Mouse (Mus musculus) limb, embryonic 15.5 days (tissue): Measurements from ENCODE around the gene Btn1a1. TPM values are rescaled to one million over a fixed set of nuclear protein-coding genes. Genes with fewer than 3 reads are reported as not detected.

Experiments used
- ATAC-seq: fragments of 200-750 bp; cut with Nextera tagmentation; 2 replicates; pipeline ENCODE4 v1.8.0; 2017; ENCODE audit warnings: low read depth, moderate TSS enrichment; ENCODE audit not compliant: insufficient number of reproducible peaks, low FRiP score, low TSS enrichment
- H3K27ac ChIP-seq: fragments of 300-500 bp; sonication (generic); 2 replicates; pipeline ENCODE4 v1.5.1; 2015; ENCODE audit warnings: moderate library complexity, mild to moderate bottlenecking, inconsistent platforms
- H3K27me3 ChIP-seq: fragments of 300-500 bp; sonication (generic); 2 replicates; pipeline ENCODE4 v1.6.1; 2015; ENCODE audit warnings: inconsistent platforms
- H3K36me3 ChIP-seq: fragments of 300-500 bp; sonication (generic); 2 replicates; pipeline ENCODE4 v1.6.1; 2015; ENCODE audit warnings: inconsistent platforms
- H3K4me1 ChIP-seq: fragments of 300-500 bp; sonication (generic); 2 replicates; pipeline ENCODE4 v1.6.1; 2015; ENCODE audit warnings: inconsistent platforms
- H3K4me2 ChIP-seq: fragments of 300-500 bp; sonication (generic); 2 replicates; pipeline ENCODE4 v1.6.1; 2015; ENCODE audit warnings: mild to moderate bottlenecking, inconsistent platforms
- H3K4me3 ChIP-seq: fragments of 300-500 bp; sonication (generic); 2 replicates; pipeline ENCODE4 v1.5.1; 2015; ENCODE audit warnings: mild to moderate bottlenecking, inconsistent platforms
- H3K9ac ChIP-seq: fragments of 300-500 bp; sonication (generic); 2 replicates; pipeline ENCODE4 v1.6.1; 2015; ENCODE audit warnings: inconsistent platforms
- H3K9me3 ChIP-seq: fragments of 300-500 bp; sonication (generic); 2 replicates; pipeline ENCODE4 v1.6.1; 2016; ENCODE audit warnings: inconsistent platforms
- WGBS: fragments of 180-500 bp; shearing (Covaris S2); methylation state at CpG from one replicate; pipeline ENCODE4 v1.1.7; 2015; 5-methylcytosine and 5-hydroxymethylcytosine counted together
- polyA plus RNA-seq: library from polyadenylated mRNA; unstranded; fragments of >200 nt; fragmentation: Nextera tagmentation; extraction: Ambion mirVana; gene quantifications from 2 replicates; pipeline ENCODE4 v1.2.1, GENCODE M21; 2015

Gene Btn1a1
- polyA plus RNA-seq, 1 experiment from 2014 or later: 0.18 TPM

- Histone ChIP-seq H3K4me3 (no peak overlapping the region), H3K4me2 (no peak overlapping the region), H3K27ac (no peak overlapping the region), H3K4me1 (peaks cover 12% of the 10 kb centered on the region), H3K9me3 (no peaks in the 10 kb centered on the region), H3K9ac (no peak overlapping the region), H3K36me3 (no peaks in the 10 kb centered on the region), H3K27me3 (no peaks in the 10 kb centered on the region)
- no peak for ATAC-seq
- 5% methylated on average over 17 of the region's 17 CpGs for WGBS
Observed at GRCm38 (mm10) chr13:23500424-23501200, 34.9 kb upstream of the Btn1a1 start.

GRCm38 (mm10) chr13:23499943-23500342, 34.2 kb upstream of the Btn1a1 start:
- no peak overlapping the region for H3K4me2 ChIP-seq
- H3K27ac ChIP-seq: no peak overlapping the region
- H3K9me3 ChIP-seq: no peaks in the 10 kb centered on the region
- H3K27me3 ChIP-seq: no peaks in the 10 kb centered on the region
- 16% methylated on average over 7 of the region's 7 CpGs for WGBS
- no peak overlapping the region for H3K4me3 ChIP-seq
- no peak for ATAC-seq
- no peak overlapping the region for H3K9ac ChIP-seq
- H3K36me3 ChIP-seq: no peaks in the 10 kb centered on the region
- peaks cover 6% of the 10 kb centered on the region for H3K4me1 ChIP-seq

- Histone ChIP-seq H3K9me3 (no peaks in the 10 kb centered on the region), H3K4me2 (peak overlapping the region; percentile 42), H3K4me1 (peaks cover 5% of the 10 kb centered on the region), H3K36me3 (no peaks in the 10 kb centered on the region), H3K9ac (no peak overlapping the region), H3K4me3 (peak overlapping the region; percentile 26), H3K27me3 (no peaks in the 10 kb centered on the region), H3K27ac (no peak overlapping the region)
- 4% methylated on average over 10 of the region's 10 CpGs for WGBS
- ATAC-seq: no peak
Observed at GRCm38 (mm10) chr13:23498653-23499052, 33.0 kb upstream of the Btn1a1 start.

- H3K27ac ChIP-seq: no peak overlapping the region
- no peaks in the 10 kb centered on the region for H3K27me3 ChIP-seq
- ATAC-seq: no peak
- H3K4me1 ChIP-seq: peaks cover 5% of the 10 kb centered on the region
- no peaks in the 10 kb centered on the region for H3K9me3 ChIP-seq
- H3K36me3 ChIP-seq: no peaks in the 10 kb centered on the region
- H3K4me2 ChIP-seq: peak overlapping the region; percentile 42
- H3K9ac ChIP-seq: no peak overlapping the region
- H3K4me3 ChIP-seq: peak overlapping the region; percentile 26
- WGBS: 8% methylated on average over 19 of the region's 19 CpGs
Observed at GRCm38 (mm10) chr13:23497656-23498321, 32.1 kb upstream of the Btn1a1 start.

GRCm38 (mm10) chr13:23495526-23495925, 29.8 kb upstream of the Btn1a1 start:
- Histone ChIP-seq H3K4me2 (no peak overlapping the region), H3K36me3 (no peaks in the 10 kb centered on the region), H3K27me3 (no peaks in the 10 kb centered on the region), H3K4me1 (peaks cover 5% of the 10 kb centered on the region), H3K27ac (no peak overlapping the region), H3K9ac (no peak overlapping the region), H3K4me3 (no peak overlapping the region), H3K9me3 (no peaks in the 10 kb centered on the region)
- ATAC-seq: no peak
- WGBS: 84% methylated on average over 6 of the region's 6 CpGs

GRCm38 (mm10) chr13:23491990-23492389, 26.3 kb upstream of the Btn1a1 start:
- H3K4me2 ChIP-seq: peak overlapping the region; percentile 30
- 14% methylated on average over 14 of the region's 14 CpGs for WGBS
- H3K27ac ChIP-seq: no peak overlapping the region
- peak overlapping the region; percentile 15 for H3K4me3 ChIP-seq
- H3K4me1 ChIP-seq: 0 out of 2 replicates have a peak, but pooled peaks cover 2% of the 10 kb centered on the region
- no peaks in the 10 kb centered on the region for H3K36me3 ChIP-seq
- H3K9me3 ChIP-seq: no peaks in the 10 kb centered on the region
- no peaks in the 10 kb centered on the region for H3K27me3 ChIP-seq
- no peak overlapping the region for H3K9ac ChIP-seq
- ATAC-seq: no peak

GRCm38 (mm10) chr13:23491263-23491662, 25.6 kb upstream of the Btn1a1 start:
- whole genome bisulfite sequencing: 22% methylated on average over 1 of the region's 1 CpGs
- no peaks in the 10 kb centered on the region for H3K36me3 ChIP-seq
- H3K27me3 ChIP-seq: no peaks in the 10 kb centered on the region
- H3K27ac ChIP-seq: no peak overlapping the region
- H3K4me1 ChIP-seq: 0 out of 2 replicates have a peak, but pooled peaks cover 2% of the 10 kb centered on the region
- H3K9me3 ChIP-seq: no peaks in the 10 kb centered on the region
- H3K4me2 ChIP-seq: no peak overlapping the region
- H3K4me3 ChIP-seq: no peak overlapping the region
- ATAC-seq: no peak
- H3K9ac ChIP-seq: no peak overlapping the region

GRCm38 (mm10) chr13:23490863-23491262, 25.2 kb upstream of the Btn1a1 start:
- Histone ChIP-seq H3K4me3 (no peak overlapping the region), H3K4me2 (no peak overlapping the region), H3K36me3 (no peaks in the 10 kb centered on the region), H3K4me1 (0 out of 2 replicates have a peak, but pooled peaks cover 2% of the 10 kb centered on the region), H3K27ac (no peak overlapping the region), H3K9ac (no peak overlapping the region), H3K9me3 (no peaks in the 10 kb centered on the region), H3K27me3 (no peaks in the 10 kb centered on the region)
- WGBS: 61% methylated on average over 1 of the region's 1 CpGs
- ATAC-seq: no peak

- ATAC-seq: peak; percentile 90
- Histone ChIP-seq H3K27me3 (no peaks in the 10 kb centered on the region), H3K27ac (no peak within 1 kb of the TSS), H3K4me3 (peak within 1 kb of the TSS; percentile 42), H3K36me3 (no peaks in the 10 kb centered on the region), H3K4me2 (peak within 1 kb of the TSS; percentile 65), H3K9me3 (no peaks in the 10 kb centered on the region), H3K9ac (no peak within 1 kb of the TSS), H3K4me1 (0 out of 2 replicates have a peak, but pooled peaks cover 2% of the 10 kb centered on the region)
- WGBS: 7% methylated on average over 14 of the region's 14 CpGs
Observed at GRCm38 (mm10) chr13:23488400-23489322, 23.0 kb upstream of the Btn1a1 start, which contains the start of gene Btn2a2. Gene Btn2a2, minus strand, starts transcription at chr13:23488857.

- Histone ChIP-seq H3K4me1 (0 out of 2 replicates have a peak, but pooled peaks cover 2% of the 10 kb centered on the region), H3K9ac (no peak overlapping the region), H3K4me2 (no peak overlapping the region), H3K36me3 (no peaks in the 10 kb centered on the region), H3K9me3 (no peaks in the 10 kb centered on the region), H3K27me3 (no peaks in the 10 kb centered on the region), H3K4me3 (no peak overlapping the region), H3K27ac (no peak overlapping the region)
- ATAC-seq: no peak
- 30% methylated on average over 5 of the region's 5 CpGs for WGBS
Observed at GRCm38 (mm10) chr13:23485271-23485670, 19.6 kb upstream of the Btn1a1 start.

GRCm38 (mm10) chr13:23483153-23483552, 17.5 kb upstream of the Btn1a1 start:
- H3K4me1 ChIP-seq: no peaks in the 10 kb centered on the region
- H3K27ac ChIP-seq: no peak overlapping the region
- H3K4me3 ChIP-seq: no peak overlapping the region
- no peak overlapping the region for H3K4me2 ChIP-seq
- no peaks in the 10 kb centered on the region for H3K9me3 ChIP-seq
- no peak overlapping the region for H3K9ac ChIP-seq
- 89% methylated on average over 2 of the region's 2 CpGs for WGBS
- no peak for ATAC-seq
- H3K36me3 ChIP-seq: no peaks in the 10 kb centered on the region
- H3K27me3 ChIP-seq: no peaks in the 10 kb centered on the region
